Mouse (Mus musculus): ENCODE measurements at regions not wholly inside any gene's neighbourhood (a gene's known extent, or its start where the extent isn't known, plus 50 kb on each side); places are given as distances from the start of the nearest gene placed in this dataset.

DNA sequence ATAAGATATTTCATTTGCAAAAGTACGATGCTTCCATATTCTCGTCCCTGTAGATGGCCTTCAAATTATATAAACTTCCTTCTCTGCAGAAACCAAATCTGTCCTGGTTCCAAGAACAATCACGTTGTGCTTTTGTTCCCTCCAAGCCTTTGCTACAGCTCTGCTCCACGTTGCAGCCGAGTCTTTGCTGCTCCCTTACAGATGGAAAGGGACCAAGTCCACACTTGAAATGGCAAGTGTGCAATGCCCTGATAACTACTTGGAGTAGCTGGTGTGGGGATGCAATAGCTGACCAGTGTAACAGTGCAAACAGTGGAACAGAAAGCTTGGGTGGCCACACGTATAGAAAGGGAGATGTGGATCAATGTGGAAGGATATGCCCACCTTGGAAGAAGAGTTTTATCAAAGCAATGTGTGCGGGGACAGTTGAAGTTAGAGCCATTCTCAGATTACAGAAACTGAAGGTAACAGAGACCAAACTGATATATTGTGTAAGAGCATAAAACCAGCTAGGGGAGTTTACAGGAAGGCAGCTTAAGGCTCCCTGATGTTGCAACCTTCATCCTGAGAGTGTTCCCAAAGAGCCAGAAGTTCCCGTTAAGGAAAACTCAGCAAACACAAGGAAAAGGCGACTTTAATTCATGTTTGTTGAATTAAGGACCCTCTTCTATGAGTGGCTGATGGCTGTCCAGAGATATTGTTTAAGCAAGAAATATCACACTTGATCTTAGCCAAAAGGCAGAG, 161.3 kb downstream of the Npr3 start:
- TF ChIP-seq CTCF (IDR thresholded peaks at IDR 0.05; ENCODE audit: control insufficient read depth, insufficient read depth, insufficient read length) (no peak), MAX (IDR thresholded peaks at IDR 0.05) (no peak), USF1 (IDR thresholded peaks at IDR 0.05; ENCODE audit: low read depth) (no peak)

All from C2C12 (cell line).